Comparison of ENCODE assay signal across 10 mouse cellular contexts in genomic region chr10:125996989-125997388, GRCm38 (mm10). TPM values are rescaled to one million over a fixed set of nuclear protein-coding genes. Genes with fewer than 3 reads are reported as not detected.
A peak's percentile ranks its signal among the peaks of the same experiment; 100 is the strongest.
DNase-seq lines count a peak whose midpoint lies in the region; ATAC-seq and TF ChIP-seq lines count a peak whose summit lies in the region.
"Had no signal": no experiment of that assay in that cellular context is flagged by ENCODE, and none has a peak within 500 bp of the region (broad histone marks: within the 10 kb centered on the region; RNA-seq: fewer than 3 reads in every experiment).

No protein-coding gene starts in this region.

- no peaks in the 10 kb centered on the region for H3K36me3 ChIP-seq in hindbrain, embryonic 16.5 days (ENCODE audit: control insufficient read depth, insufficient read depth, low read length)
- H3K36me3 ChIP-seq in neural tube, embryonic 13.5 days = peaks cover 5% of the 10 kb centered on the region; the same call in 1 of the 2 replicates

- H3K4me2 ChIP-seq in hindbrain, embryonic 16.5 days (ENCODE audit: low read length) = no peak overlapping the region
- H3K4me2 ChIP-seq in neural tube, embryonic 13.5 days = no peak overlapping the region
- H3K4me2 ChIP-seq: liver, embryonic 11.5 days had no signal

- no peaks in the 10 kb centered on the region for H3K27me3 ChIP-seq in hindbrain, embryonic 16.5 days (replicated peaks; ENCODE audit: control insufficient read depth, insufficient read depth, low read length)
- no peaks in the 10 kb centered on the region for H3K27me3 ChIP-seq in neural tube, embryonic 13.5 days

- TF ChIP-seq CTCF in layer of hippocampus, adult 2 months (conservative IDR thresholded peaks at IDR 0.05) = no peak

- H3K9me3 ChIP-seq in hindbrain, embryonic 16.5 days (ENCODE audit: control insufficient read depth, low read length) = no peaks in the 10 kb centered on the region
- H3K9me3 ChIP-seq in neural tube, embryonic 13.5 days = no peaks in the 10 kb centered on the region

- peaks cover 6% of the 10 kb centered on the region for H3K4me1 ChIP-seq in hindbrain, embryonic 16.5 days (ENCODE audit: control insufficient read depth, insufficient read depth, low read depth, low read length)
- H3K4me1 ChIP-seq in neural tube, embryonic 13.5 days (replicated peaks) = peaks cover 24% of the 10 kb centered on the region

- peak; percentile 85 for ATAC-seq in hindbrain, embryonic 16.5 days
- peak; percentile 53 for ATAC-seq in neural tube, embryonic 13.5 days (ENCODE audit: low read depth)
- no peak for ATAC-seq in erythroid progenitor cell, adult 5-6 weeks (replicated peaks; ENCODE audit: low FRiP score, poor library complexity, severe bottlenecking)

- no peak overlapping the region for H3K4me3 ChIP-seq in layer of hippocampus, adult 2 months
- no peak overlapping the region for H3K4me3 ChIP-seq in hindbrain, embryonic 16.5 days (ENCODE audit: low read length)
- H3K4me3 ChIP-seq in neural tube, embryonic 13.5 days = no peak overlapping the region

- H3K27ac ChIP-seq in layer of hippocampus, adult 2 months = 0 out of 2 replicates have a peak overlapping the region, but pooled peaks have one; percentile 9
- H3K27ac ChIP-seq in hindbrain, embryonic 16.5 days (ENCODE audit: low read depth, low read length) = peak overlapping the region; percentile 39
- H3K27ac ChIP-seq in neural tube, embryonic 13.5 days (replicated peaks) = no peak overlapping the region

- DNase-seq in layer of hippocampus, adult 2 months (ENCODE audit: low spot score in 2 of 2) = peak in 1 of 2 experiments; percentile 35
- no peak for DNase-seq in layer of hippocampus, postnatal 25 days (ENCODE audit: extremely low spot score in 1 of 2, low spot score in 1 of 2)
- DNase-seq in cerebellum, postnatal 10 days = peak; percentile 90 to 93
- no peak for DNase-seq in adrenal gland, adult 8-10 months
- no peak for DNase-seq in spleen, adult 12 weeks (ENCODE audit: low spot score)
- DNase-seq: adrenal gland, adult 2 months had no signal

- H3K9ac ChIP-seq in hindbrain, embryonic 16.5 days (ENCODE audit: low read depth, low read length) = no peak overlapping the region
- no peak overlapping the region for H3K9ac ChIP-seq in neural tube, embryonic 13.5 days

- WGBS in hindbrain, embryonic 16.5 days = 30% methylated on average over 9 of the region's 9 CpGs
- WGBS in neural tube, embryonic 13.5 days = 30% methylated on average over 9 of the region's 9 CpGs

RNA-seq across cellular contexts. Expression of gene Lrig3, which starts 31.0 kb away (rescaled TPM):
- total RNA-seq in layer of hippocampus, adult 2 months (2021) = 1 to 10 TPM; 3.5 to 3.6 TPM
- 1 to 10 TPM; 3.3 to 3.5 TPM for total RNA-seq in layer of hippocampus, postnatal 25 days (2021)
- 3.3 and 3.7 TPM in 2 replicates for polyA plus RNA-seq in hindbrain, embryonic 16.5 days (2015; fragmentation: Nextera tagmentation; extraction: Ambion mirVana)
- 6.0 and 7.2 TPM in 2 replicates for polyA plus RNA-seq in neural tube, embryonic 13.5 days (2015; fragmentation: Nextera tagmentation; extraction: Ambion mirVana)
- 1 to 10 TPM; 4.5 to 5.9 (median 4.7) TPM for total RNA-seq in adrenal gland, adult 8-10 months (2022)
- total RNA-seq in erythroid progenitor cell, adult 5-6 weeks (2015; ENCODE audit: low replicate concordance) = not detected in 2 replicates
- 0.39 TPM in 1 of 2 replicates, not detected in the other for total RNA-seq in erythroid progenitor cell, adult 5-6 weeks (2017; ENCODE audit: low replicate concordance)

Comparison
In these comparisons a context has a peak if more than half of its experiments do, and no peak if none do; other contexts are left out.
1. DNase-seq: peak in cerebellum, postnatal 10 days (2 of 2); none in layer of hippocampus, postnatal 25 days (0 of 2), adrenal gland, adult 8-10 months (single experiment) and spleen, adult 12 weeks (single experiment).